In genomic region chr2:135869637-135870036, GRCm38 (mm10) we compare ENCODE assay signal across 26 mouse cellular contexts.
"Had no signal": no experiment of that assay in that cellular context is flagged by ENCODE, and none has a peak within 500 bp of the region (broad histone marks: within the 10 kb centered on the region; RNA-seq: fewer than 3 reads in every experiment).

No protein-coding gene starts in this region.

- H3K27ac ChIP-seq: heart, adult 2 months; heart, embryonic 13.5 days; heart, embryonic 15.5 days; hindbrain, embryonic 10.5 days; hindbrain, embryonic 12.5 days; hindbrain, embryonic 14.5 days; intestine, embryonic 15.5 days; layer of hippocampus, adult 2 months; left cerebral cortex, adult 2 months; limb, embryonic 10.5 days; limb, embryonic 12.5 days had no signal

- DNase-seq: gastrocnemius, postnatal 14 days; gastrocnemius, postnatal 36 days; heart, adult 2 months; heart, postnatal 14 days; heart, postnatal 4 days; kidney, adult 18-20 months; kidney, adult 8-10 months; kidney, postnatal 10 days; kidney, postnatal 25 days; kidney, postnatal 4 days; liver had no signal

- H3K4me3 ChIP-seq: heart, adult 2 months; heart, embryonic 13.5 days; heart, embryonic 15.5 days; hindbrain, embryonic 10.5 days; hindbrain, embryonic 12.5 days; intestine, embryonic 15.5 days; layer of hippocampus, adult 2 months; left cerebral cortex, adult 2 months; limb, embryonic 10.5 days; limb, embryonic 12.5 days had no signal

- H3K9me3 ChIP-seq: heart, embryonic 13.5 days; heart, embryonic 15.5 days; hindbrain, embryonic 10.5 days; hindbrain, embryonic 12.5 days; intestine, embryonic 15.5 days; limb, embryonic 10.5 days; limb, embryonic 12.5 days had no signal

- H3K9ac ChIP-seq: heart, embryonic 13.5 days; heart, embryonic 15.5 days; hindbrain, embryonic 12.5 days; hindbrain, embryonic 14.5 days; intestine, embryonic 15.5 days; limb, embryonic 12.5 days had no signal

- H3K27me3 ChIP-seq: heart, embryonic 13.5 days; heart, embryonic 15.5 days; hindbrain, embryonic 12.5 days; intestine, embryonic 15.5 days; limb, embryonic 12.5 days had no signal

- H3K36me3 ChIP-seq: heart, embryonic 13.5 days; heart, embryonic 15.5 days; hindbrain, embryonic 10.5 days; hindbrain, embryonic 12.5 days; intestine, embryonic 15.5 days; limb, embryonic 10.5 days; limb, embryonic 12.5 days had no signal

- H3K4me2 ChIP-seq: heart, embryonic 11.5 days; heart, embryonic 13.5 days; heart, embryonic 15.5 days; hindbrain, embryonic 12.5 days; hindbrain, embryonic 14.5 days; intestine, embryonic 15.5 days; limb, embryonic 12.5 days; liver, embryonic 11.5 days had no signal

- H3K4me1 ChIP-seq: hindbrain, embryonic 12.5 days had no signal

- ATAC-seq: hindbrain, embryonic 16.5 days; inflammation-experienced regulatory T-cells, adult 6 months; intestine, embryonic 15.5 days; intestine, postnatal 0 days had no signal
